Comparison of ENCODE assay signal across 23 mouse cellular contexts in the genomic region with DNA sequence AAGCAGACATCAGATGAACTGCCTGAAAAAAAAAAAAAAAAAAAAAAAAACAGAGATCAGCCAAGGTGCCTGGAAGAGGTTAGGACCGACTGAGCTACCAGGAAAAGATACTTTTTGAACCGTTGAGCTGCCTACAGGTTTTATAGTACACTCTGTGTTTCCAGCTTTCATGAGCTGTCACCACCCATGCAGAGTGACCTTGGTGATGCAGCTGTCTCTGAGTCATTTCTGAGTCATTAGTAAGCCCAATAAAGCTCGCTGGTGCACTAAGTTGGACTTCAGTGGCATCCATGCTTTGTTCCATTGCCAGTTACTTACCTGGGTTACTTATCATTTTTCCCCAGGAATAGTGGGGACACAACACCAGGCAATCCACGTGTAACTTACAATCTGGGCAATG.
DNase-seq lines count a peak whose midpoint lies in the region; ATAC-seq and TF ChIP-seq lines count a peak whose summit lies in the region.
"Had no signal": no experiment of that assay in that cellular context is flagged by ENCODE, and none has a peak within 500 bp of the region (broad histone marks: within the 10 kb centered on the region; RNA-seq: fewer than 3 reads in every experiment).

No protein-coding gene starts in this region.

- H3K4me1 ChIP-seq in heart, adult 2 months (ENCODE audit: control insufficient read depth, insufficient read depth, low read length) = no peaks in the 10 kb centered on the region
- H3K4me1 ChIP-seq: embryonic facial prominence, embryonic 12.5 days; forebrain, embryonic 12.5 days; hindbrain, embryonic 10.5 days had no signal

- no peaks in the 10 kb centered on the region for H3K79me2 ChIP-seq in heart, adult 2 months (replicated peaks; ENCODE audit: control insufficient read depth, insufficient read depth, low read length)

- DNase-seq in frontal cortex, postnatal 36 days (ENCODE audit: low spot score in 2 of 2) = no peak
- peak; percentile 47 for DNase-seq in right cerebral cortex, adult 18-20 months
- DNase-seq in right cerebral cortex, postnatal 36 days (ENCODE audit: low spot score in 2 of 2) = no peak
- peak; percentile 54 to 58 for DNase-seq in adrenal gland, postnatal 36 days
- DNase-seq in spleen, postnatal 14 days (ENCODE audit: low spot score in 2 of 2) = no peak
- DNase-seq in heart, adult 2 months = no peak
- DNase-seq: cerebellum, adult 9-11 months; heart, postnatal 10 days; kidney, adult 11 months; lung, adult 18-20 months; lung, postnatal 10 days; right cerebral cortex, postnatal 14 days; spleen, adult 18-20 months had no signal

- peak; percentile 53; the same call in 1 of the 2 replicates for ATAC-seq in frontal cortex, adult (ENCODE audit: low TSS enrichment)
- no peak for ATAC-seq in CD4-positive, CD25-positive, alpha-beta regulatory T cell, adult 4 months
- ATAC-seq: activated CD4-positive, CD25-positive, alpha-beta regulatory T cell, adult 4 months; hindbrain, postnatal 0 days had no signal

- no peak for TF ChIP-seq EP300 in heart, adult 2 months (IDR thresholded peaks at IDR 0.05; ENCODE audit: insufficient read depth, low read depth, low read length)

- no peak overlapping the region for H3K4me3 ChIP-seq in heart, adult 2 months
- H3K4me3 ChIP-seq: embryonic facial prominence, embryonic 12.5 days; erythroblast, embryonic 14.5 days; forebrain, embryonic 12.5 days; hindbrain, embryonic 10.5 days had no signal

- H3K36me3 ChIP-seq in heart, adult 2 months (ENCODE audit: control insufficient read depth, insufficient read depth, low read length) = no peaks in the 10 kb centered on the region
- H3K36me3 ChIP-seq: embryonic facial prominence, embryonic 12.5 days; forebrain, embryonic 12.5 days; G1E; hindbrain, embryonic 10.5 days had no signal

- H3K9ac ChIP-seq in heart, adult 2 months (ENCODE audit: low read depth, low read length) = no peak overlapping the region
- H3K9ac ChIP-seq: embryonic facial prominence, embryonic 12.5 days; forebrain, embryonic 12.5 days had no signal

- TF ChIP-seq CTCF in heart, adult 2 months (IDR thresholded peaks at IDR 0.05) = no peak

- H3K27me3 ChIP-seq in heart, adult 2 months (ENCODE audit: control insufficient read depth, insufficient read depth, low read length) = no peaks in the 10 kb centered on the region
- H3K27me3 ChIP-seq: CH12.LX; embryonic facial prominence, embryonic 12.5 days; forebrain, embryonic 12.5 days had no signal

- no peak for TF ChIP-seq POLR2A in heart, adult 2 months (IDR thresholded peaks at IDR 0.05; ENCODE audit: insufficient read depth, low read depth, low read length)

- intact Hi-C loops in heart, adult 2 months (cut with DNase I) = no loop called here

- no peak overlapping the region for H3K27ac ChIP-seq in heart, adult 2 months
- H3K27ac ChIP-seq: embryonic facial prominence, embryonic 12.5 days; forebrain, embryonic 12.5 days; hindbrain, embryonic 10.5 days; hindbrain, postnatal 0 days had no signal

- WGBS in heart, adult 2 months = 46% methylated on average over 4 of the region's 4 CpGs

Comparison
In these comparisons a context has a peak if more than half of its experiments do, and no peak if none do; other contexts are left out.
1. DNase-seq: peak in right cerebral cortex, adult 18-20 months (single experiment) and adrenal gland, postnatal 36 days (2 of 2); none in frontal cortex, postnatal 36 days (0 of 2), right cerebral cortex, postnatal 36 days (0 of 2), spleen, postnatal 14 days (0 of 2) and heart, adult 2 months (0 of 2).